Mouse (Mus musculus): ENCODE measurements at regions not wholly inside any gene's neighbourhood (a gene's known extent, or its start where the extent isn't known, plus 50 kb on each side); places are given as distances from the start of the nearest gene placed in this dataset.

DNA sequence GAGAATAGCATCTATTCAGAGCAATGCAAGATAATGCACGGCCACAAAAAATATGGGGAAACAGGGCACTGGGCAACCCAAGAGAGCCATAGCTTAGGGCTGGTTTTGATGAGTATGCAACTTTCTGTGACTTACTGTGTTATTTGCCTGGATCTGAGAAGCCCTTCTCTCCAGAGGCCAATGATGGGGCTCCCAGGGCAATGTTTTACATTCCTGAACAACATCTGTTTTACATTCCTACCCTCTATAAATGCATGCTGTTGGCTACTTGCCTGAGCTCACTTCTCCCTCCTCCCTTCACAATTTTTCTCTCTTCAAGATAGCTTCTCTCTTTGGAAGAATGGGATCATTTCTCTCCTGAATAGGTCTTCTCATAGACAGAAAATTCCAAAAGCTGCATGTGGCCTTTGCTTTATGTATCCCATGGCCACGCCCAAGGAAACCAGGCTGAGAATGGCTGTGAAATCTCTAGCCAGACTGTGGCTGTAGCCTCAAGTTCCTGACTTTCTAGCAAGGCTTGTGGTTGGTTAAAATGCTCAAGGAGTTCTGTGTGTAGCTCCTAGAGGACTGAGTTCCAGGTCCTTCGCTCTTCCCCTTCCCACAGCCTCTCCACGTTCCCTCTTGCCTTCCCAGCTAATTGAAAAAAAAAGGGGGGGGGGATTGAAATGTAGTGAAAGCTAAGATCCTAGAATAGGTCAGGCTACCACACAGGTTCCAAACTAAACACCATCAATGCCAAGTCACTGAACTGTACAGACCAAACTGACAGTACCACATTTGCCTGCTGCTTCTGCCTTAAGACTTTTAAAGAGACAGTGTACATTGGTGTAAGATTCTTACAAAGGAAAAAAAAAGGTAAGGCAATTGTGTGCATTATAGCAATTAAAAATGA is 312.7 kb upstream of the Auts2 start:
- H3K4me3 ChIP-seq (ENCODE audit: low read depth, low read length) = no peak overlapping the region
- H3K4me1 ChIP-seq (ENCODE audit: control insufficient read depth, insufficient read depth, low read length) = peaks cover 15% of the 10 kb centered on the region
- no peak overlapping the region for H3K9ac ChIP-seq (ENCODE audit: low read depth, low read length)
- H3K4me2 ChIP-seq (ENCODE audit: low read depth, low read length) = no peak overlapping the region
- peak overlapping the region; percentile 80 for H3K27ac ChIP-seq (replicated peaks; ENCODE audit: low read depth, low read length)
- no peaks in the 10 kb centered on the region for H3K9me3 ChIP-seq (ENCODE audit: control insufficient read depth, low read length)
- no peaks in the 10 kb centered on the region for H3K36me3 ChIP-seq (ENCODE audit: control insufficient read depth, insufficient read depth, low read length)
- DNase-seq (ENCODE audit: low spot score) = peak; percentile 92
- H3K27me3 ChIP-seq (replicated peaks; ENCODE audit: control insufficient read depth, insufficient read depth, low read length) = no peaks in the 10 kb centered on the region
- WGBS = 25% methylated on average over 4 of the region's 4 CpGs
- ATAC-seq (ENCODE audit: low read depth) = peak; percentile 90

DNA sequence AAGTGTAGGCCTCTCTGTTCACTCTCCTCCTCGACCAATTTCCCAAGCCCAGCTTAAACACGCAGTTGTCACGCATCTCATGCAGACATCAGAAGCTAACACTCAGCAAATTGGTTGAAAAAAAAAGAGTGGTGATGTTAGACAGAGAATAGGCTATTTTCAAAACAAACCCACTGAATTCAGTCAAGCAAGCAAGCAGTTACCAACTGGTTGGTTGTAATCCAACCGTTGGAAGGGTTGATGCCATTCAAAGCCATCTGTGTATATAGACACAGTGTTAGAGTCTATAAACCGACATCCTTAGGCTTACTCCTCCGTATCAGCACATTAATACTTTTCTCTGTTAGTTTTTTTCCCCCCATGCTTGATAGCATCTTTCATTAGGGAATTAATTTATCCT is 307.6 kb upstream of the Auts2 start:
- DNase-seq (ENCODE audit: low spot score) (no peak), ATAC-seq (ENCODE audit: low read depth) (no peak)
- Histone ChIP-seq H3K27me3 (replicated peaks; ENCODE audit: control insufficient read depth, insufficient read depth, low read length) (no peaks in the 10 kb centered on the region), H3K4me2 (ENCODE audit: low read depth, low read length) (no peak overlapping the region), H3K36me3 (ENCODE audit: control insufficient read depth, insufficient read depth, low read length) (no peaks in the 10 kb centered on the region), H3K27ac (replicated peaks; ENCODE audit: low read depth, low read length) (no peak overlapping the region), H3K9me3 (ENCODE audit: control insufficient read depth, low read length) (no peaks in the 10 kb centered on the region), H3K4me1 (ENCODE audit: control insufficient read depth, insufficient read depth, low read length) (peaks cover 10% of the 10 kb centered on the region; the same call in 1 of the 2 replicates), H3K4me3 (ENCODE audit: low read depth, low read length) (no peak overlapping the region), H3K9ac (ENCODE audit: low read depth, low read length) (no peak overlapping the region)
- 77% methylated on average over 6 of the region's 6 CpGs for WGBS

DNA sequence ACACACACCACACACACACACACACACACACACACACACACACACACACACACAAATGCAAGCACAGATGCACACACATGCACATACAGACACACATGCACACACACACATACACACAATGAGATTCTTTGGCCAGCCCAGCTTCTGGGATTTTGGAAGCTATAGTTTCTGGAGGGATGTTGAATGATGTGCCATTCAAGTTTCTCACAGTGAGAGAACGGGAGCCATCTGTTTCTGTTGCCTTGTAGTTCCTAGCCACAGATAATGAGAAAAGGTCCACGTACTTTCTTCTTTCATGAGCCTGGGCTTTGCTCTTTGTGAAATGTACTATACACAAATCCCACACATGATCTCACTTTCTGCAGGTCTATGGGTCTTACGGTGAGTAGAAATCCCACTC is 304.9 kb upstream of the Auts2 start:
- WGBS = 50% methylated on average over 3 of the region's 3 CpGs
- no peaks in the 10 kb centered on the region for H3K36me3 ChIP-seq (ENCODE audit: control insufficient read depth, insufficient read depth, low read length)
- no peak for ATAC-seq (ENCODE audit: low read depth)

DNA sequence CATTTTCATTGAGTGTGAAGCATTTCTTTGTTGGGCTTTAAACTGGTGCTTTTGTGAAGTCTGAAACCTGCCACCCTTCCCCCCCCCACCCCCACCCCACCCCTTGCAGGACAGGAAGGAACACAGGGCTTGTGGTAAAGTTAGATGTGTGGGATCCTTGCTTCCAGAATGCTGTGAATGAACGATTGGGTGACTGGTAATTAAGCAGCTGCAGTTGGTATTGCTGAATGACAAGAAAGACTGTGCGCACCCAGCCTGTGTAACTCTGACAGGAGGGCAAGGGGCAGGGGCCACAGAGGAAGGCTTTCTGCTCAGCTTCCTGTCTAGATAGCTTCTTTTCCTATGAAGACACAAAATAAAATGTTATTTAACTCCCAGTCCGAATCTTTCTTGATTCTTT is 300.1 kb upstream of the Auts2 start:
- Histone ChIP-seq H3K9me3 (ENCODE audit: control insufficient read depth, low read length) (0 out of 2 replicates have a peak, but pooled peaks cover 5% of the 10 kb centered on the region), H3K4me3 (ENCODE audit: low read depth, low read length) (no peak overlapping the region), H3K4me2 (ENCODE audit: low read depth, low read length) (no peak overlapping the region), H3K9ac (ENCODE audit: low read depth, low read length) (no peak overlapping the region), H3K4me1 (ENCODE audit: control insufficient read depth, insufficient read depth, low read length) (no peaks in the 10 kb centered on the region), H3K27ac (replicated peaks; ENCODE audit: low read depth, low read length) (no peak overlapping the region), H3K36me3 (ENCODE audit: control insufficient read depth, insufficient read depth, low read length) (no peaks in the 10 kb centered on the region), H3K27me3 (replicated peaks; ENCODE audit: control insufficient read depth, insufficient read depth, low read length) (no peaks in the 10 kb centered on the region)
- ATAC-seq (ENCODE audit: low read depth) = peak; percentile 78; the same call in 1 of the 2 replicates
- DNase-seq (ENCODE audit: low spot score) = peak; percentile 45
- WGBS = 36% methylated on average over 3 of the region's 3 CpGs

More for the DNA sequence above, 304.9 kb upstream of the Auts2 start:
- Histone ChIP-seq H3K4me1 (ENCODE audit: control insufficient read depth, insufficient read depth, low read length) (no peaks in the 10 kb centered on the region), H3K9ac (ENCODE audit: low read depth, low read length) (no peak overlapping the region), H3K27ac (replicated peaks; ENCODE audit: low read depth, low read length) (no peak overlapping the region), H3K4me2 (ENCODE audit: low read depth, low read length) (no peak overlapping the region), H3K9me3 (ENCODE audit: control insufficient read depth, low read length) (no peaks in the 10 kb centered on the region), H3K27me3 (replicated peaks; ENCODE audit: control insufficient read depth, insufficient read depth, low read length) (no peaks in the 10 kb centered on the region), H3K4me3 (ENCODE audit: low read depth, low read length) (no peak overlapping the region)
- DNase-seq (ENCODE audit: low spot score) = no peak

DNA sequence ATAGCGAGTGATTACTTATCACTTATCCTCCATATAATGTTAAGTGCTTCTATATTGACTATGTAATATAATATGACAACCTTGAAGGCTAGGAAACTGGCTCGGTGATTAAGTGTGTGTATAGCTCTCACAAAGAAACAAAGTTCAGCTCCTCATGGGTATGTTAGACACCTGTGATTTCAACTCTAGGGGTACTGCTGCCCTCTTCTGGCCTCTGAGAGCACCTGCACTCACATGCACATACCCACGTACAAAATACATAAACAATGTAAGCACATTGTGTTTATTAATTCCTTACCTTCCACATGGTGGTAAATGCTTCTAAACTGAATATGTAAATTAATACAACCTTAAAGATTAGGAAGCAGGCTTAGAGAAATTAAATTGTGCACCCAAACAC is 298.6 kb upstream of the Auts2 start:
- no peak for DNase-seq (ENCODE audit: low spot score)

DNA sequence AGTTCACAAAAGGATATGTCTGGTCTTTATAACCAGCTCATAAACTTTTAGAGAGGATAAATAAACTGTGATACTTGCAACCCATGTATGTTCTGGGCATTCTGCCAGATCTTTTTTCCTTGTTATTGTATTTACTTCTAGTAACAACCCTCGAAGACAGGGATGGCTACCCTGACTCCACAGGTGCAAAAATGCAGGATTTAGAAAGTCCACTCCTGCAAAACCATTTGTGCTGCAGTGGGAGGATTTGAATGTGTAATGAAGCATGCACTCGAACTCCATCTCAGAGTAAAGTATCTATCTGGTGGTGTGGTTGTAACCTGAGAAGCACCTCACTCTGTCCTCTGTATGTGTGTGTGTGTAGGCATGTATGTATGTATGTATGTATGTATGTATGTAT is 294.3 kb upstream of the Auts2 start:
- DNase-seq (ENCODE audit: low spot score) (peak; percentile 73), ATAC-seq (ENCODE audit: low read depth) (no peak)
- Histone ChIP-seq H3K27me3 (replicated peaks; ENCODE audit: control insufficient read depth, insufficient read depth, low read length) (no peaks in the 10 kb centered on the region), H3K9ac (ENCODE audit: low read depth, low read length) (no peak overlapping the region), H3K4me2 (ENCODE audit: low read depth, low read length) (no peak overlapping the region), H3K4me3 (ENCODE audit: low read depth, low read length) (no peak overlapping the region), H3K4me1 (ENCODE audit: control insufficient read depth, insufficient read depth, low read length) (peaks cover 6% of the 10 kb centered on the region; the same call in 1 of the 2 replicates), H3K27ac (replicated peaks; ENCODE audit: low read depth, low read length) (no peak overlapping the region), H3K36me3 (ENCODE audit: control insufficient read depth, insufficient read depth, low read length) (no peaks in the 10 kb centered on the region), H3K9me3 (ENCODE audit: control insufficient read depth, low read length) (0 out of 2 replicates have a peak, but pooled peaks cover 5% of the 10 kb centered on the region)
- 20% methylated on average over 2 of the region's 2 CpGs for WGBS

More for the DNA sequence above, 298.6 kb upstream of the Auts2 start:
- Histone ChIP-seq H3K4me3 (ENCODE audit: low read depth, low read length) (no peak overlapping the region), H3K4me2 (ENCODE audit: low read depth, low read length) (no peak overlapping the region), H3K36me3 (ENCODE audit: control insufficient read depth, insufficient read depth, low read length) (no peaks in the 10 kb centered on the region), H3K9ac (ENCODE audit: low read depth, low read length) (no peak overlapping the region), H3K9me3 (ENCODE audit: control insufficient read depth, low read length) (0 out of 2 replicates have a peak, but pooled peaks cover 5% of the 10 kb centered on the region), H3K27me3 (replicated peaks; ENCODE audit: control insufficient read depth, insufficient read depth, low read length) (no peaks in the 10 kb centered on the region), H3K4me1 (ENCODE audit: control insufficient read depth, insufficient read depth, low read length) (peaks cover 6% of the 10 kb centered on the region; the same call in 1 of the 2 replicates), H3K27ac (replicated peaks; ENCODE audit: low read depth, low read length) (no peak overlapping the region)
- no peak for ATAC-seq (ENCODE audit: low read depth)
- 93% methylated on average over 3 of the region's 3 CpGs for WGBS

DNA sequence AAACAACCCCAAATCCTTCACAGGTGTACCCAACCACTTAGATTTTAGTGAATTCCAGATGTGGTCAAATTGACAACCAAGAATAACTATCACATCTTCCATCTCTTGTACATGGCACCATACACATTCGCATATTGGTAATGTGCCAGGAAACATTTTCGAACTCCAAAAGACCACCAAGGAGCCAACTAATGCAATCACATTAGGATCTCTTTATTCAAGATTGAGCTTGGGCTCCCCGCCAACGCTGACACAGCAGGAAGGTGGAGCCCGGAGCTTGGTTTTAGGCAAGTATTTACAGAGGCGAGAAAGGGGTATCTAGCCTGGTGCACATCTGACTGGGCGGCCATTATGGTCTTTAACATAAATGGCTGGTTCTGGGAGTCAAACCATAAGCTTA is 285.8 kb upstream of the Auts2 start:
- H3K4me1 ChIP-seq (ENCODE audit: control insufficient read depth, insufficient read depth, low read length) = no peaks in the 10 kb centered on the region
- 63% methylated on average over 7 of the region's 7 CpGs for WGBS
- H3K9me3 ChIP-seq (ENCODE audit: control insufficient read depth, low read length) = no peaks in the 10 kb centered on the region
- H3K4me3 ChIP-seq (ENCODE audit: low read depth, low read length) = no peak overlapping the region
- no peak overlapping the region for H3K27ac ChIP-seq (replicated peaks; ENCODE audit: low read depth, low read length)
- no peaks in the 10 kb centered on the region for H3K27me3 ChIP-seq (replicated peaks; ENCODE audit: control insufficient read depth, insufficient read depth, low read length)
- no peak overlapping the region for H3K9ac ChIP-seq (ENCODE audit: low read depth, low read length)
- H3K4me2 ChIP-seq (ENCODE audit: low read depth, low read length) = no peak overlapping the region
- H3K36me3 ChIP-seq (ENCODE audit: control insufficient read depth, insufficient read depth, low read length) = no peaks in the 10 kb centered on the region
- DNase-seq (ENCODE audit: low spot score) (peak; percentile 53), ATAC-seq (ENCODE audit: low read depth) (no peak)

DNA sequence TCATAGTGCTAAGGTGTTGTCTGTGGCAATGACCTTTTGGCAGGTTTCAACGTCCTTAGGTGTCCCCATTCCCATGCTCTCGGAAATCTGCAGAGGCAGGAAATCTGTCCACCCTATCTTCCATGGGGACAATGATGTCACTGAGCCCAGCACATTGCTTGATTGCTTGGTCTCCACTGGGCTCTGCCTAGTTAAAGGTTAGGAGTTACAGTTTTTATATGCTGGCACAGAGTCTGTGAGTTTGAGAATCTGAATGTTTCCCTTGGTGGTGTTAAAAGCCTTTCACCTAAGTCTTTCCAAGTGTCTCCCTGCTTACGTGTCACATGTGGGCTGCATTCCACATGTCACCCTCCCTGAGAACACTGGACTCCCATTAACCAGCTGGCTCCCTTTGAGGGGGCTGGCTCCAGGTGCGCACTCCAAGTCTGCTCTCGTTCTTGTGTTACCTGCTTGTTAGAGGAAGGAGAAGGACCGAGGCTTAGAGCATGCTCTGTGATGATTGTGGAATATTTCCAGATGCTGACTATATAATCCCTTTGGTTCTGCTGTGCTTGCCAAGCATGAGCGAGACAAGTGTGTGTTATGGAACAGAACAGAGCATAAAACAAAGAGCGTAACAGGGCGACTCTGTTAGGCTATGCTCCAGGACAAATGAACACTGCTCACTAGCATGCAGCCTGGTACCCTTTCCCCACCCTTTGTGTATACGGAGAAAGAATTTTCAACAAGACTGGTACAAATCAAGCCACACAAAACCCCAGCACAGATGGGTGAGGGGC is 284.6 kb upstream of the Auts2 start:
- Histone ChIP-seq H3K9me3 (ENCODE audit: control insufficient read depth, low read length) (no peaks in the 10 kb centered on the region), H3K9ac (ENCODE audit: low read depth, low read length) (no peak overlapping the region), H3K4me2 (ENCODE audit: low read depth, low read length) (no peak overlapping the region), H3K4me3 (ENCODE audit: low read depth, low read length) (no peak overlapping the region), H3K36me3 (ENCODE audit: control insufficient read depth, insufficient read depth, low read length) (no peaks in the 10 kb centered on the region), H3K4me1 (ENCODE audit: control insufficient read depth, insufficient read depth, low read length) (no peaks in the 10 kb centered on the region), H3K27ac (replicated peaks; ENCODE audit: low read depth, low read length) (no peak overlapping the region), H3K27me3 (replicated peaks; ENCODE audit: control insufficient read depth, insufficient read depth, low read length) (no peaks in the 10 kb centered on the region)
- DNase-seq (ENCODE audit: low spot score) = peak; percentile 82
- 47% methylated on average over 10 of the region's 10 CpGs for WGBS
- peak; percentile 72 for ATAC-seq (ENCODE audit: low read depth)
